Mouse (Mus musculus) hindbrain, embryonic 16.5 days (tissue): ENCODE measurements around the gene Bola2. TPM values are rescaled to one million over a fixed set of nuclear protein-coding genes. Genes with fewer than 3 reads are reported as not detected.
A peak's percentile ranks its signal among the peaks of the same experiment; 100 is the strongest.

ENCODE experiments used
- ATAC-seq: fragments of 200-750 bp; cut with Nextera tagmentation; 2 replicates; pipeline ENCODE4 v1.8.0; 2017; ENCODE audit warnings: moderate TSS enrichment, moderate library complexity
- H3K27ac ChIP-seq: fragments of 300-500 bp; sonication (generic); 2 replicates; pipeline ENCODE4 v1.5.1; 2014; ENCODE audit warnings: low read depth, mild to moderate bottlenecking, control low read depth, low read length, moderate library complexity
- H3K27me3 ChIP-seq: fragments of 300-500 bp; sonication (generic); replicated peaks from 2 replicates; pipeline ENCODE4 v1.6.1; 2014; ENCODE audit warnings: low read length; ENCODE audit not compliant: control insufficient read depth, insufficient read depth
- H3K36me3 ChIP-seq: fragments of 300-500 bp; sonication (generic); 2 replicates; pipeline ENCODE4 v1.6.1; 2014; ENCODE audit warnings: mild to moderate bottlenecking, low read length, moderate library complexity, mixed read lengths; ENCODE audit not compliant: control insufficient read depth, insufficient read depth
- H3K4me1 ChIP-seq: fragments of 300-500 bp; sonication (generic); 2 replicates; pipeline ENCODE4 v1.6.1; 2014; ENCODE audit warnings: low read depth, low read length; ENCODE audit not compliant: control insufficient read depth, insufficient read depth
- H3K4me2 ChIP-seq: fragments of 300-500 bp; sonication (generic); 2 replicates; pipeline ENCODE4 v1.6.1; 2014; ENCODE audit warnings: mild to moderate bottlenecking, low read length, control low read depth, moderate library complexity
- H3K4me3 ChIP-seq: fragments of 300-500 bp; sonication (generic); 2 replicates; pipeline ENCODE4 v1.5.1; 2014; ENCODE audit warnings: mild to moderate bottlenecking, low read length, control low read depth, moderate library complexity
- H3K9ac ChIP-seq: fragments of 300-500 bp; sonication (generic); 2 replicates; pipeline ENCODE4 v1.6.1; 2014; ENCODE audit warnings: low read depth, mild to moderate bottlenecking, control low read depth, low read length, moderate library complexity
- H3K9me3 ChIP-seq: fragments of 300-500 bp; sonication (generic); 2 replicates; pipeline ENCODE4 v1.6.1; 2014; ENCODE audit warnings: mild to moderate bottlenecking, low read length, moderate library complexity; ENCODE audit not compliant: control insufficient read depth
- WGBS: fragments of 180-500 bp; shearing (Covaris S2); extraction: QIAGEN DNeasy Blood & Tissue Kit; methylation state at CpG from one replicate; pipeline ENCODE4 v1.1.7; 2014; 5-methylcytosine and 5-hydroxymethylcytosine counted together
- polyA plus RNA-seq: library from polyadenylated mRNA; unstranded; fragments of >200 nt; fragmentation: Nextera tagmentation; extraction: Ambion mirVana; gene quantifications from 2 replicates; pipeline ENCODE4 v1.2.1, GENCODE M21; 2015

The Bola2 gene
- polyA plus RNA-seq, 1 experiment from 2014 or later, result 130 TPM

DNA sequence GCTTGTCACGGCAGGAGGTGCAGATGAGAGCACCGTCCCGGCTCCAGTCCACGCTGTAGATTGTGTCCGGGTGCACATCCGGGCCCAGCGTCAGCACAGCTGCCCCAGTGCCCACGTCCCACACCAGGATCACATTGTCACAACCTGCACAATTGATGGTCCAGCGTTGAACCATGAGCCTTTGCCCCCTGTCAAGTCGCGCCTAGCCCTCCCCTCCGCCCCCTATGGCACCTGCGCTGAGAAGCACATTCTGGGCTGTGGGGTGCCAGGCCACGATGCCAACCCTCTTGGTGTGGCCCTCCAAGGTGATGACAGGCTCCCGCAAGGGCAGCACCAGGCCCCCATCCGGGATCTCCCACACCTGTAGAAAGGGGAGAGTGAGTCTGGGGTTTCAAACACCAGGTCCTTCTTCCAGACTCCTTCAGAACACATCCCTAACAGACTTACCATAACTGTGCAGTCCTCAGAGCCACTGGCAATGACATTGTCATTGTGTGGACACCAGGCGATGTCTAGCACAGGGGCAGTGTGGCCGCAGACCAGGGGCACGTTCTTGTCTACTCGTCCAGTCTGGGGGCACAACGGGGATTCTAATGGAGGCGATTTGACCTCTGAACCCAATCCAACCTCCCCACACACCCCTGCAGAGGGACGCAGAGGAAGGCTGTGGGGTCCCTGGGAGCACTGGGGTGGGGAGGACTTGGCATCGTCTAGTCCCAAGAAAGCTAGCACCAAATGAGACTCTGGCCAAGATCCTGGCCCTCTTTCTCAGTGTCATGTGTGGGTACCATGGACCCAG lies 6.6 kb downstream of the Bola2 start:
- Histone ChIP-seq H3K9me3 (no peaks in the 10 kb centered on the region), H3K27ac (no peak overlapping the region), H3K4me1 (peaks cover 42% of the 10 kb centered on the region), H3K9ac (peak overlapping the region; percentile 34), H3K4me3 (peak overlapping the region; percentile 17; the same call in 1 of the 2 replicates), H3K4me2 (peak overlapping the region; percentile 38), H3K27me3 (no peaks in the 10 kb centered on the region), H3K36me3 (peaks cover 9% of the 10 kb centered on the region; the same call in 1 of the 2 replicates)
- no peak for ATAC-seq
- WGBS, result 53% methylated on average over 24 of the region's 24 CpGs

DNA sequence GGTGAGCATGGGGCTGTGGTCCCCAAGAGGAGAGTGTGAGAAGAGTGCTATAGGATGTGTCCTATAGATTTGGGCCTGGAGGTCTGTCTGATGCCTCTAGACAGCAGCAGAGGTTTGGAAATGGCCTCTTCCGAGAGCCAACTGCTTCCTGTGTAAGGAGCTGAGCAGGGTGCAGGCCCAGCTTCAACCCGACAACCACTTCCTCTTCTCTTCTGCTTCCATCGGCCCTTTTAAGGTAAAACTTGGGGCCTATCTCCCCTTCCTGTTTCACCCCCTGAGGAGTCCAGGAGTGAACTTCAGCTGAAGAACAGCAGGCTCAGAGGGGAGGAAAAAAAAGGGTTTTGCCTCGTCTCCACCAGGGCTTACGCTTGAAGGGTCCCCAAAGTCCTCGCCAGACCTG lies 7.2 kb downstream of the Bola2 start:
- Histone ChIP-seq H3K9me3 (no peaks in the 10 kb centered on the region), H3K27ac (no peak overlapping the region), H3K4me2 (peak overlapping the region; percentile 86), H3K4me1 (peaks cover 36% of the 10 kb centered on the region), H3K27me3 (no peaks in the 10 kb centered on the region), H3K4me3 (no peak overlapping the region), H3K9ac (0 out of 2 replicates have a peak overlapping the region, but pooled peaks have one; percentile 1), H3K36me3 (peaks cover 9% of the 10 kb centered on the region; the same call in 1 of the 2 replicates)
- ATAC-seq, result no peak
- 83% methylated on average over 6 of the region's 6 CpGs for WGBS

DNA sequence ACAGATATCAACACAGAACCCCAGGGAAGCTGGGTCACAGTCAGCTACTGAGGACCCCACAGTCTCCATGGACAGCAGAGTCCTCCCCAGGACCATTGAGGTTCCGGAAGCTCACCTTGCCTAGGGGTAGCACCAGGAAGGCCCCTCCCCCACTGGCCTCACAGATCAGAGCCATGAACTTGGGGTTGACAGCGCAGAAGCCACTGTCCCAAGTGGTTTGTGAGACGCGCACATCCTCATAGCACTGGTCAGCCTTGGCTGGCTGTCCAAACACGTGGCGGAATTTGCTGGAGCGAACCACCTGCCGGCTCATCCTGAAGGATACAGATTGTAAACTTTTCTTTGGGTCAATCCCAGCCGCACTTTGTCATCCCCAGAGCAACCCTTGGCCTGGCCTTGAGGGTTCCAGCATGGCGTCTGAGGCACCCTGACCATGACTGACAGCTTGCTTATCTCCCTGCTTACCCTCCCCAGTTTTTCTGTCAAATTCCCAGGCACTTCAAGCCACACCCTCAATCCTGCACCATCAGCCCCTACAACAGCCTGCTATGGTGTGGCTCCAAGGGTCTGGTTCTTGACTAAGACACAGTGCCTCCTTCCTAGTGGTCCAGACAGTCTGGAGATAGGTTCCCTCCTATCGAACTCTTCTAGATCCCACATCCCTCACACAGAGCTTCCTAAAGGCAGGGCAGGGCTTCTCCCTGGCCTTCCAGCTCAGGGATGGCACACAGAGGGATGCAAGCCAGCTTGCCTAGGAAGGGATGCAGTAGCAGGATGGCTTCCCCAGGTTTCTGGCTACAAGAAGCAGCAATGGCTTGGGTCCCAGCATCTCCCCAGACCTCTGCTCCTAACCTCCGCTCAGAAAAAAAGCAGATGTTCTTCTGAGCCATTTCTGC lies 7.9 kb downstream of the Bola2 start:
- peaks cover 35% of the 10 kb centered on the region for H3K4me1 ChIP-seq
- H3K9me3 ChIP-seq, result no peaks in the 10 kb centered on the region
- H3K27ac ChIP-seq, result peak overlapping the region; percentile 81
- H3K9ac ChIP-seq, result peak overlapping the region; percentile 77
- H3K27me3 ChIP-seq, result no peaks in the 10 kb centered on the region
- H3K4me3 ChIP-seq, result peak overlapping the region; percentile 61
- 81% methylated on average over 12 of the region's 12 CpGs for WGBS
- peak overlapping the region; percentile 86 for H3K4me2 ChIP-seq
- no peak for ATAC-seq
- peaks cover 9% of the 10 kb centered on the region; the same call in 1 of the 2 replicates for H3K36me3 ChIP-seq

DNA sequence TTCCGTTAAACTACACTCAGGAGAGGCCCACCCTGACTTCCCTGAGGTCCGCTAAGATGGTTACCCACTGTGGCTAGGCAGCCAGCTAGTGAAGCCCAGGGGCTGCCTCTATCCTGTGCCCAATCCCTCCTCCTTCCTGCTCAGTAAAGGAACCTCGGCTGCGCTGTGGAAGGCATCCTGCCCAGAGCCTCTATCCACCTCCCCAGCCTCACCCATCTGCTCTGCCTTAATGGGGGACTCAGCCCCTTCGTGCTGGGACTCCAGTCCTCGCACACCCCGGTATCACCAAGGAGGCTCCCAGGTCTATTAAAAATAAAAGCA lies 8.5 kb downstream of the Bola2 start:
- Histone ChIP-seq H3K36me3 (peaks cover 9% of the 10 kb centered on the region; the same call in 1 of the 2 replicates), H3K4me2 (peak overlapping the region; percentile 86), H3K4me3 (peak overlapping the region; percentile 61), H3K4me1 (peaks cover 35% of the 10 kb centered on the region), H3K9me3 (no peaks in the 10 kb centered on the region), H3K27me3 (no peaks in the 10 kb centered on the region), H3K9ac (peak overlapping the region; percentile 77), H3K27ac (peak overlapping the region; percentile 81)
- ATAC-seq, result peak; percentile 10; the same call in 1 of the 2 replicates
- 9% methylated on average over 7 of the region's 7 CpGs for WGBS

DNA sequence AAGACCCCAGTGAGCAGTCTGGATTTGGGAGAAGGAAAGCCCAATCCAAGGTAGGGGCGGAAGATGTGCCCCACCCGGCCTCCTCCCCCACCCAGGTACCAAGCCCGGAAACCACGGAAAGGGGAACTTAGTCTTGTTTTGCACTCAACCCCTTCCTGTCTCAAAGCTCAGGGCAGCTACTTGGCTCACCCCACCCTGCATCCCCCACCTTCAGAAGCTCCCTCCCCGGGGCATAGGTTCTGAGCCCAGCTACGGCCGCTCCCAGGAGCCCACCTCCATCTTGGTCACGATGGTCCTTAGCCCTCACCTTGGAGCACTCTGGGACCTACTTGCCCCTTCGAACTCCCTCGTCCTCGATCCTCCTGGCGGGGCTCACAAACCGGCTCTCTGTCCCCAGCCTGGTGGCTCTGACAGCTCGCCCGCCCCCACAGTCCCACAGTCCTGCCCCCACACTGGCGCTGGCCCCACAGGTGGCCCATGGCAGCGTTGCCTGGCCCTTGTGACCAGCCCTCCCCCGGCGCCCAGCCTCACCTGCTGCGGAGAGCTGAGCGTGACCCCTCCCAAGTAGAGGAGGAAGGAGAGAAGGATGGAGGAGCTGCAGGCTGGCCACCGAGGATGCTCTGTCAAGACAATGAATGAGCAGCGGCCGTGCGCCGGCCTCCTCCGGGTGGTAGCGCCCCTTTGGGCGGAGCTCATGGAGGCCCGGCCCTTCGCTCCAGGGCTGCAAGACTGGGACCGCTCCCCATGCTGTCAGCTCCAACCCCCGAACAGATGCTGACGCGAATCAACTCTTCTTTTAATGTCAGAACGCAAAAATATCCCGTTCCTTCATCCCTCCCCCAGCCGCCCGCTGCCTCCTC lies 9.2 kb downstream of the Bola2 start:
- 3% methylated on average over 38 of the region's 39 CpGs for WGBS
- Histone ChIP-seq H3K27ac (peak overlapping the region; percentile 81), H3K9ac (peak overlapping the region; percentile 77), H3K36me3 (peaks cover 7% of the 10 kb centered on the region; the same call in 1 of the 2 replicates), H3K4me2 (peak overlapping the region; percentile 86), H3K9me3 (peaks cover 2% of the 10 kb centered on the region; the same call in 1 of the 2 replicates), H3K4me3 (peak overlapping the region; percentile 61), H3K27me3 (no peaks in the 10 kb centered on the region), H3K4me1 (peaks cover 35% of the 10 kb centered on the region)
- peak; percentile 90 for ATAC-seq

DNA sequence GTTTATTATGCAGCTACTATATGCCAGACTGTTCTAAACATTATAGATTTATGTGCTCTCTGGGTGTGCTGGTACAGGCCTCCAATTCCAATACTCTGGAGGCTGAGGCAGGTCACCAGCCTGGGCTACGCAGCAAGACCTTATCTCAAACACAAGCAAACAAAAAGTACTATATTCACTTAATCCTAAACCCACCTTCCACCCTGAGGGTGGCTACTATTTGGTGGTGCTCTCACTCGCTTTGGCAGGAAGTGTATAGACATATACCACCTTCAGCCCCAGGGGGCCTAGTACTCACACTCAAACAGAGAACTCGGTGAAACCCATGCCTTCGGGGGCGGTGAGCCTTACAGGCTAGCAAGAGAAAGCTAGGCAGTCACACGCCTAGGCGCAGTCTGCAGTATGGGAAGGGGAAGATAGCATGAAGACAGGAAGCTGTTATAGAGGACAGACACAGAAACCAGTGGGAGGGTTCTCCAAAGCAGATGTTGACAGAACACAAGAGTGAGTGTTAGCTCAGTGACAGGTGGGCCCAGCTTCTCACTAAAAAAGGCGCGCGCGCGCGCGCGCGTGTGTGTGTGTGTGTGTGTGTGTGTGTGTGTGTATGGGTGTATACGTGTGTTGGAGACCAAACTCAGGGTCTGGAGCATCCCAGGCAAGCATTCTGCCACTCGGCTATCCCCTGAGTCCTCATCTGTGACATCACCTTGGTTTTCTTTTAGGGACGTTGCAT lies 12.4 kb downstream of the Bola2 start, which contains the start of gene Coro1a:
Gene Coro1a (minus strand): TSS at position 346 of the 733 bp plus-strand sequence.
- ATAC-seq, result no peak
- Histone ChIP-seq H3K9ac (no peak within 1 kb of the TSS), H3K4me1 (peaks cover 17% of the 10 kb centered on the region), H3K27me3 (no peaks in the 10 kb centered on the region), H3K9me3 (peaks cover 2% of the 10 kb centered on the region; the same call in 1 of the 2 replicates), H3K27ac (no peak within 1 kb of the TSS), H3K36me3 (no peaks in the 10 kb centered on the region), H3K4me3 (no peak within 1 kb of the TSS), H3K4me2 (no peak within 1 kb of the TSS)
- WGBS, result 92% methylated on average over 19 of the region's 19 CpGs

DNA sequence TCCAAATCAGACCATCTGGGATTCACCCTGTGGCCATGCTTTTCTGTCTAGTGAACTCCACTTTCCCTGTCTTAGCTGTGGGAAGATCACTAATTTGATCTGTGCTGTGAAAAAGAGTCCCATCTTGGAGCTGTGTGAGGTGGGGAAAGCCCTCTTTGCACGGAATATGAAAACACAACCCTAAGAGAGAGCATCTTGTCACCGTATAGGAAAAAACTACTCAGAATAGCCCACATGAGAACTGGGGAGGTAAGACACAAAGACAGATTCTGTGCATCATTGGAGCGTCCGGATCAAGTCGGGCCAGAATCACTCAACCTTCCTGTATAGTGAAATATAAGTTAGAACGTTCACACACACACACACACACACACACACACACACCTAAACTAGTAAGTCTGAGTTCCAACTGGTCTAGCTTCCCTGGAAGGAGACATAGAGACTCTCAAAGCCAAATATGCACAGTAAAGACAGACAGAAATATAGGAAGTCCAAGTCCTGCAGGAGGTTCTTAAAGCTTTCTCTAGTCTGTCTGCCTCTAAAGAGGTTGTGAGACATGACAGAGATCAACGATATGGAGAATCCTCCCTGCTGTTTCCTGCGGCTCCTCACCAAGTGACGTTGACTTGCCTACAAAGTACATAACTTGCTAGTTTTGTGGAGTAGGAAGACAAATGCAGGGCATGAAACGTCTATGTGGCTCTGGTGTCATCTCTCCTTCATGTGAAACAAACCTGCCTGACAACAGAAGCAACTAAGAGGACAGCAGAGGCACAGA lies 13.2 kb downstream of the Bola2 start:
- no peak overlapping the region for H3K4me3 ChIP-seq
- H3K4me1 ChIP-seq, result peaks cover 9% of the 10 kb centered on the region
- H3K4me2 ChIP-seq, result no peak overlapping the region
- no peak for ATAC-seq
- H3K36me3 ChIP-seq, result no peaks in the 10 kb centered on the region
- H3K9ac ChIP-seq, result no peak overlapping the region
- WGBS, result 82% methylated on average over 10 of the region's 10 CpGs
- H3K27me3 ChIP-seq, result no peaks in the 10 kb centered on the region
- peaks cover 2% of the 10 kb centered on the region; the same call in 1 of the 2 replicates for H3K9me3 ChIP-seq
- no peak overlapping the region for H3K27ac ChIP-seq
